Comparison of ENCODE assay signal across 16 mouse cellular contexts in genomic region chr4:114728235-114729000, GRCm38 (mm10).
DNase-seq lines count a peak whose midpoint lies in the region; ATAC-seq lines count a peak whose summit lies in the region.
"Had no signal": no experiment of that assay in that cellular context is flagged by ENCODE, and none has a peak within 500 bp of the region (broad histone marks: within the 10 kb centered on the region; RNA-seq: fewer than 3 reads in every experiment).

No protein-coding gene starts in this region.

- no peaks in the 10 kb centered on the region for H3K27me3 ChIP-seq in embryonic facial prominence, embryonic 11.5 days (ENCODE audit: control insufficient read depth, insufficient read depth, low read length)
- H3K27me3 ChIP-seq in forebrain, embryonic 12.5 days = peaks cover 78% of the 10 kb centered on the region
- H3K27me3 ChIP-seq in hindbrain, embryonic 14.5 days (ENCODE audit: control insufficient read depth, insufficient read depth, low read length) = no peaks in the 10 kb centered on the region
- H3K27me3 ChIP-seq in midbrain, embryonic 16.5 days (ENCODE audit: control insufficient read depth, insufficient read depth, low read depth, low read length) = no peaks in the 10 kb centered on the region

- peak; percentile 33 for DNase-seq in embryonic facial prominence, embryonic 11.5 days (ENCODE audit: low spot score)
- no peak for DNase-seq in hindbrain, embryonic 14.5 days (ENCODE audit: low spot score)
- no peak for DNase-seq in layer of hippocampus, postnatal 10 days (ENCODE audit: low spot score in 2 of 2)
- DNase-seq in spleen, postnatal 4 days (ENCODE audit: low spot score in 2 of 2) = no peak
- DNase-seq in layer of hippocampus, adult 9-10 months (ENCODE audit: low spot score) = no peak
- DNase-seq: adrenal gland, postnatal 25 days; cerebellum, postnatal 14 days; kidney, adult 8-10 months; liver; lung, embryonic 14.5 days; retina, postnatal 1 day; spleen, adult 18-20 months had no signal

- H3K4me2 ChIP-seq in embryonic facial prominence, embryonic 11.5 days (ENCODE audit: low read depth, low read length) = no peak overlapping the region
- no peak overlapping the region; the same call in 1 of the 2 replicates for H3K4me2 ChIP-seq in forebrain, embryonic 12.5 days
- no peak overlapping the region for H3K4me2 ChIP-seq in hindbrain, embryonic 14.5 days (replicated peaks)
- H3K4me2 ChIP-seq in midbrain, embryonic 16.5 days (ENCODE audit: low read length) = no peak overlapping the region
- H3K4me2 ChIP-seq: heart, embryonic 12.5 days; lung, embryonic 14.5 days had no signal

- no peak overlapping the region for H3K9ac ChIP-seq in embryonic facial prominence, embryonic 11.5 days (replicated peaks; ENCODE audit: low read length)
- no peak overlapping the region for H3K9ac ChIP-seq in forebrain, embryonic 12.5 days
- H3K9ac ChIP-seq in hindbrain, embryonic 14.5 days = no peak overlapping the region
- H3K9ac ChIP-seq in midbrain, embryonic 16.5 days (ENCODE audit: low read depth, low read length) = no peak overlapping the region
- H3K9ac ChIP-seq: heart, embryonic 12.5 days; lung, embryonic 14.5 days had no signal

- WGBS in embryonic facial prominence, embryonic 11.5 days = 82% methylated on average over 11 of the region's 11 CpGs
- WGBS in forebrain, embryonic 12.5 days = 30% methylated on average over 11 of the region's 11 CpGs
- 43% methylated on average over 11 of the region's 11 CpGs for whole genome bisulfite sequencing in hindbrain, embryonic 14.5 days
- 56% methylated on average over 11 of the region's 11 CpGs for WGBS in midbrain, embryonic 16.5 days

- H3K4me3 ChIP-seq in embryonic facial prominence, embryonic 11.5 days (ENCODE audit: low read depth, low read length) = no peak overlapping the region
- H3K4me3 ChIP-seq in forebrain, embryonic 12.5 days (replicated peaks) = no peak overlapping the region
- H3K4me3 ChIP-seq in hindbrain, embryonic 14.5 days (replicated peaks; ENCODE audit: low read length) = no peak overlapping the region
- H3K4me3 ChIP-seq in midbrain, embryonic 16.5 days (ENCODE audit: low read depth, low read length) = no peak overlapping the region
- H3K4me3 ChIP-seq: heart, embryonic 12.5 days had no signal

- no peaks in the 10 kb centered on the region for H3K4me1 ChIP-seq in embryonic facial prominence, embryonic 11.5 days (ENCODE audit: control insufficient read depth, insufficient read depth, low read length)
- peaks cover 8% of the 10 kb centered on the region; the same call in 1 of the 2 replicates for H3K4me1 ChIP-seq in forebrain, embryonic 12.5 days
- H3K4me1 ChIP-seq in hindbrain, embryonic 14.5 days (replicated peaks; ENCODE audit: control insufficient read depth, insufficient read depth, low read length) = no peaks in the 10 kb centered on the region
- no peaks in the 10 kb centered on the region for H3K4me1 ChIP-seq in midbrain, embryonic 16.5 days (ENCODE audit: control insufficient read depth, insufficient read depth, low read length)

- peak; percentile 88 for ATAC-seq in embryonic facial prominence, embryonic 11.5 days (replicated peaks; ENCODE audit: insufficient number of reproducible peaks, low FRiP score, low TSS enrichment, low read depth)
- peak; percentile 91 for ATAC-seq in forebrain, embryonic 12.5 days (ENCODE audit: low FRiP score)
- ATAC-seq in hindbrain, embryonic 14.5 days (ENCODE audit: low FRiP score) = peak; percentile 78; the same call in 1 of the 2 replicates
- peak; percentile 75 for ATAC-seq in midbrain, embryonic 16.5 days
- ATAC-seq: CD4-positive, CD25-positive, alpha-beta regulatory T cell, adult 4 months had no signal

- no peaks in the 10 kb centered on the region for H3K9me3 ChIP-seq in embryonic facial prominence, embryonic 11.5 days (replicated peaks; ENCODE audit: control insufficient read depth, low read length)
- H3K9me3 ChIP-seq in forebrain, embryonic 12.5 days = no peaks in the 10 kb centered on the region
- no peaks in the 10 kb centered on the region for H3K9me3 ChIP-seq in hindbrain, embryonic 14.5 days (ENCODE audit: control insufficient read depth, low read length)
- H3K9me3 ChIP-seq in midbrain, embryonic 16.5 days (replicated peaks; ENCODE audit: control insufficient read depth, low read length, poor library complexity, severe bottlenecking) = 0 out of 2 replicates have a peak, but pooled peaks cover 3% of the 10 kb centered on the region
- H3K9me3 ChIP-seq: heart, embryonic 12.5 days had no signal

- no peak overlapping the region for H3K27ac ChIP-seq in embryonic facial prominence, embryonic 11.5 days (replicated peaks; ENCODE audit: low read depth, low read length)
- H3K27ac ChIP-seq in forebrain, embryonic 12.5 days = no peak overlapping the region
- no peak overlapping the region for H3K27ac ChIP-seq in hindbrain, embryonic 14.5 days
- no peak overlapping the region for H3K27ac ChIP-seq in midbrain, embryonic 16.5 days (ENCODE audit: low read length)

- H3K36me3 ChIP-seq in embryonic facial prominence, embryonic 11.5 days (replicated peaks; ENCODE audit: control insufficient read depth, insufficient read depth, low read depth, low read length) = no peaks in the 10 kb centered on the region
- no peaks in the 10 kb centered on the region for H3K36me3 ChIP-seq in forebrain, embryonic 12.5 days (replicated peaks)
- no peaks in the 10 kb centered on the region for H3K36me3 ChIP-seq in hindbrain, embryonic 14.5 days (replicated peaks; ENCODE audit: control insufficient read depth, insufficient read depth)
- H3K36me3 ChIP-seq in midbrain, embryonic 16.5 days (ENCODE audit: control insufficient read depth, insufficient read depth, low read length) = no peaks in the 10 kb centered on the region
- H3K36me3 ChIP-seq: heart, embryonic 12.5 days had no signal
